Mouse (Mus musculus) kidney, adult 2 months (tissue): ENCODE measurements around the gene Pes1.

Experiments used
- CTCF ChIP-seq: fragments of 200-500 bp; conservative IDR thresholded peaks from 2 replicates; pipeline ENCODE4 v1.5.1; 2011; ENCODE audit warnings: low read depth, mild to moderate bottlenecking, control low read depth, low read length, moderate library complexity, mixed read lengths; ENCODE audit not compliant: insufficient read depth, insufficient read length
- POLR2A ChIP-seq: fragments of 200-500 bp; IDR thresholded peaks from one replicate; pipeline ENCODE4 v1.6.1; 2011; ENCODE audit warnings: low read depth, low read length, control low read depth

DNA sequence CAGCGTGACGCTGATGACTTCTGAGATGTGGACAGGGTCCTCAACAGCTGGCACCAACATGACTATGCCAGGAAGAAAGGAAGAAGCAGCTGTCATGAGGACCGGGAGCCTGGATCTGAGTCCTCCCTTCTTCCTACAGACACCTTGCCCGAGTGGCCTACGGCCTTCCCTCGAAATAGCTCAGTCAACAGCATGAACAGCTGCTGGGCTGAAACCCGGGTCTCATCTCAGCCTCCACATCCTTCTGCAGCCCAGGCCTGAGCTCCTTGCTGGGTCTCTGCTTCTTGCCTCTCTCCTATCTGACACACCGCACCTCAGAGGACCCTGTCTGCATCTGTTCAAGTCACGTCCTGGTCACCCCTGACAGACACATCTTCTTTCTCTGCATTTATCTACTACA is 41.7 kb upstream of the Pes1 start:
- TF ChIP-seq POLR2A (no peak), CTCF (no peak)
